Mouse (Mus musculus): ENCODE results near the gene Ube2ql1. TPM values are rescaled to one million over a fixed set of nuclear protein-coding genes. Genes with fewer than 3 reads are reported as not detected.

Ube2ql1 gene
- polyA plus RNA-seq, 1 experiment from 2014 or later: 49.4 TPM

Other genes starting within 250 kb of the Ube2ql1 start
- 73.3 and 86.6 TPM in 2 replicates for gene Nsun2, start 206.1 kb downstream of the Ube2ql1 start, polyA plus RNA-seq (2014; fragmentation: Nextera tagmentation; extraction: Ambion mirVana)
- gene Tent4a, start 205.3 kb downstream of the Ube2ql1 start, polyA plus RNA-seq (2014; fragmentation: Nextera tagmentation; extraction: Ambion mirVana): 8.9 and 9.3 TPM in 2 replicates
- 25.3 and 32.9 TPM in 2 replicates for gene Srd5a1, start 128.4 kb downstream of the Ube2ql1 start, polyA plus RNA-seq (2014; fragmentation: Nextera tagmentation; extraction: Ambion mirVana)
- 140 and 150 TPM in 2 replicates for gene Med10, start 62.5 kb upstream of the Ube2ql1 start, polyA plus RNA-seq (2014; fragmentation: Nextera tagmentation; extraction: Ambion mirVana)